Comparison of ENCODE assay signal across 8 mouse cellular contexts in the genomic region with DNA sequence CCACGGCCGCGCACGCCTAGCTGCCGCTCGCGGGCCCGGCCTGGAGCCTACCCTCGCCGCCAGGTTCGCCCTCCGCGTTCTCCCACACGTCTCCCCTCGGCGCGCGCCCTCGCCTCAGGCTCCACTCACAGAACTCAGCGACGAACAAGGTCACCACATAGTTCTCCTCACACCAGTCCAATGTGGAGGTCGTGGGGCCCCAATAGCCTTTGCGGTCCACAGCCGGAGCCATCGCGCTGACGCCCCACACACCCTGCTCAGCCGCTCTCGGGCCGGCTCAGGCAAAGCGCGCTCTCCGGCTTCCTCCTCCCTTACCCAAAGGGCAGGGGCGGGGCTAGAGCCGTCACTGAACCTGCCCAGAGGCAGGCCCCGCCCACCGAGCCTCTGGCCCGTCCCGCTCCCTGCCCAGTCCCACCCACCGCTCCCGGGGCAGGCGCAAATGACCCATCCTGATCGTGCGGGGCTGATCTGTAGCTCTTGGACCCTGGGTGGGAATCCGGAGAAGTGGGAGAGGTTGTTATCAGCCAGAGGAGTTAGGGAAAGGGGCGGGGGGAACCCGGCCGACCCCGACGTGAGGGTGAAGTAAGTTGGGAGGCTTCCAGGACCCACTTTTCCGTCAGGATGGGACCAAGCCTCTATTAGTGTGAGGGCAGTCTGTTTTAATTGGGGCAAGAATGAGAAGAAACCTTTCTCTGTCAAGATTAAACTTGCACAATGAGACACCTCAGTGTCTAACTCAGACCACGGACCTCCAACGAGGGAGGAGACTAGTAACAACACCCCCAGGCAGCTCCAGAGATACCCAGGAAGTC. TPM values are rescaled to one million over a fixed set of nuclear protein-coding genes. Genes with fewer than 3 reads are reported as not detected.
DNase-seq lines count a peak whose midpoint lies in the region; ATAC-seq and TF ChIP-seq lines count a peak whose summit lies in the region.

No protein-coding gene starts in this region.

- peak; percentile 43; the same call in 1 of the 2 replicates for TF ChIP-seq POLR2A in bone marrow macrophage, adult 2 months (IDR thresholded peaks at IDR 0.05; ENCODE audit: borderline replicate concordance, low read depth, low read length)
- peak; percentile 99 for TF ChIP-seq POLR2A in embryonic fibroblast, embryonic 13.5 days (IDR thresholded peaks at IDR 0.05; ENCODE audit: low read depth, low read length)
- peak; percentile 100 for TF ChIP-seq POLR2A in liver, adult 2 months (IDR thresholded peaks at IDR 0.05; ENCODE audit: extremely low read depth, insufficient read depth, low read length)
- TF ChIP-seq POLR2A in myocyte (IDR thresholded peaks at IDR 0.05; ENCODE audit: insufficient read length, low read depth), result peak; percentile 98

- no peaks in the 10 kb centered on the region; the same call in 1 of the 2 replicates for H3K27me3 ChIP-seq in heart, embryonic 11.5 days (ENCODE audit: control insufficient read depth, insufficient read depth, low read length)
- no peaks in the 10 kb centered on the region for H3K27me3 ChIP-seq in kidney, embryonic 16.5 days (ENCODE audit: insufficient read depth, low read length)
- H3K27me3 ChIP-seq in liver, adult 2 months (ENCODE audit: control insufficient read depth, insufficient read depth, low read length), result no peaks in the 10 kb centered on the region
- no peaks in the 10 kb centered on the region for H3K27me3 ChIP-seq in myocyte (ENCODE audit: control insufficient read depth, insufficient read depth, insufficient read length)
- no peaks in the 10 kb centered on the region for H3K27me3 ChIP-seq in splenic B cell, adult 2 months (ENCODE audit: control insufficient read depth, insufficient read depth, low read length, poor library complexity, severe bottlenecking)

- H3ac ChIP-seq in myocyte (ENCODE audit: control insufficient read depth, insufficient read length), result peak overlapping the region; percentile 54

- peaks cover 31% of the 10 kb centered on the region for H3K4me1 ChIP-seq in bone marrow macrophage, adult 2 months (ENCODE audit: control insufficient read depth, insufficient read depth, low read length)
- H3K4me1 ChIP-seq in embryonic fibroblast, embryonic 13.5 days (ENCODE audit: control insufficient read depth, insufficient read depth, low read length), result no peaks in the 10 kb centered on the region
- H3K4me1 ChIP-seq in heart, embryonic 11.5 days (ENCODE audit: control insufficient read depth, insufficient read depth, low read length), result peaks cover 7% of the 10 kb centered on the region
- H3K4me1 ChIP-seq in kidney, embryonic 16.5 days (ENCODE audit: insufficient read depth, low read length), result peaks cover 8% of the 10 kb centered on the region
- H3K4me1 ChIP-seq in liver, adult 2 months (ENCODE audit: control insufficient read depth, insufficient read depth, low read length), result peaks cover 12% of the 10 kb centered on the region

- H3K27ac ChIP-seq in bone marrow macrophage, adult 2 months (ENCODE audit: insufficient read depth, low read depth, low read length), result peak overlapping the region; percentile 24
- H3K27ac ChIP-seq in embryonic fibroblast, embryonic 13.5 days (ENCODE audit: insufficient read depth, low read length), result no peak overlapping the region
- H3K27ac ChIP-seq in heart, embryonic 11.5 days (ENCODE audit: low read depth, low read length), result peak overlapping the region; percentile 60; the same call in 1 of the 2 replicates
- H3K27ac ChIP-seq in kidney, embryonic 16.5 days (ENCODE audit: low read length), result peak overlapping the region; percentile 55; the same call in 1 of the 2 replicates
- peak overlapping the region; percentile 65 for H3K27ac ChIP-seq in liver, adult 2 months (replicated peaks; ENCODE audit: insufficient read depth, low read depth, low read length)

- ATAC-seq in heart, embryonic 11.5 days (replicated peaks; ENCODE audit: insufficient number of reproducible peaks, low FRiP score, low TSS enrichment), result peak; percentile 100
- ATAC-seq in kidney, embryonic 16.5 days (ENCODE audit: low FRiP score, low TSS enrichment), result peak; percentile 100

- WGBS in heart, embryonic 11.5 days (ENCODE audit: insufficient replicate concordance), result under 1% methylated on average over 53 of the region's 53 CpGs
- whole genome bisulfite sequencing in kidney, embryonic 16.5 days, result 0% methylated on average over 45 of the region's 53 CpGs
- under 1% methylated on average over 53 of the region's 53 CpGs for WGBS in liver, adult 2 months

- no peaks in the 10 kb centered on the region for H3K9me3 ChIP-seq in heart, embryonic 11.5 days (replicated peaks; ENCODE audit: control insufficient read depth, low read length)
- no peaks in the 10 kb centered on the region for H3K9me3 ChIP-seq in kidney, embryonic 16.5 days (ENCODE audit: low read length)

- peak overlapping the region; percentile 90 for H3K9ac ChIP-seq in heart, embryonic 11.5 days (ENCODE audit: low read depth, low read length)
- peak overlapping the region; percentile 72 for H3K9ac ChIP-seq in kidney, embryonic 16.5 days (replicated peaks; ENCODE audit: low read length)
- peak overlapping the region; percentile 96 for H3K9ac ChIP-seq in liver, adult 2 months (ENCODE audit: low read depth, low read length)

- peak overlapping the region; percentile 90 for H3K4me2 ChIP-seq in heart, embryonic 11.5 days
- H3K4me2 ChIP-seq in kidney, embryonic 16.5 days (replicated peaks; ENCODE audit: low read depth, low read length), result peak overlapping the region; percentile 85
- peak overlapping the region; percentile 83 for H3K4me2 ChIP-seq in myocyte (ENCODE audit: low read depth)

- no peaks in the 10 kb centered on the region for H3K36me3 ChIP-seq in heart, embryonic 11.5 days (ENCODE audit: control insufficient read depth, insufficient read depth, low read length)
- no peaks in the 10 kb centered on the region for H3K36me3 ChIP-seq in kidney, embryonic 16.5 days (ENCODE audit: insufficient read depth, low read length)
- H3K36me3 ChIP-seq in liver, adult 2 months (ENCODE audit: control insufficient read depth, insufficient read depth, low read length), result no peaks in the 10 kb centered on the region
- no peaks in the 10 kb centered on the region for H3K36me3 ChIP-seq in myocyte (ENCODE audit: control insufficient read depth, insufficient read depth)
- H3K36me3 ChIP-seq in splenic B cell, adult 2 months (ENCODE audit: control insufficient read depth, insufficient read depth, low read length, poor library complexity, severe bottlenecking), result no peaks in the 10 kb centered on the region

- TF ChIP-seq CTCF in bone marrow macrophage, adult 2 months (IDR thresholded peaks at IDR 0.05; ENCODE audit: low read depth, low read length), result no peak
- TF ChIP-seq CTCF in embryonic fibroblast, embryonic 13.5 days (IDR thresholded peaks at IDR 0.05; ENCODE audit: borderline replicate concordance, insufficient read depth, low read length), result no peak
- TF ChIP-seq CTCF in liver, adult 2 months (IDR thresholded peaks at IDR 0.05; ENCODE audit: low read depth, low read length), result peak; percentile 18; the same call in 1 of the 2 replicates

- DNase-seq in A20 (ENCODE audit: low read depth, low spot score), result peak; percentile 96
- DNase-seq in liver, adult 2 months (ENCODE audit: extremely low read depth, low read depth, low spot score), result peak; percentile 74
- peak; percentile 92 for DNase-seq in splenic B cell, adult 2 months (ENCODE audit: low read depth, low spot score)

- peak overlapping the region; percentile 91 for H3K4me3 ChIP-seq in bone marrow macrophage, adult 2 months (ENCODE audit: insufficient read depth, low read length)
- peak overlapping the region; percentile 84 for H3K4me3 ChIP-seq in embryonic fibroblast, embryonic 13.5 days (ENCODE audit: insufficient read depth, low read length)
- H3K4me3 ChIP-seq in heart, embryonic 11.5 days (ENCODE audit: low read depth, low read length), result peak overlapping the region; percentile 89
- peak overlapping the region; percentile 66 for H3K4me3 ChIP-seq in kidney, embryonic 16.5 days (ENCODE audit: low read length)
- H3K4me3 ChIP-seq in liver, adult 2 months (ENCODE audit: insufficient read depth, low read depth, low read length), result peak overlapping the region; percentile 96
- H3K4me3 ChIP-seq in myocyte, result peak overlapping the region; percentile 39

- no peaks in the 10 kb centered on the region for H3K79me2 ChIP-seq in liver, adult 2 months (ENCODE audit: control insufficient read depth, insufficient read depth, low read length)
- H3K79me2 ChIP-seq in myocyte (ENCODE audit: control insufficient read depth, insufficient read depth), result no peaks in the 10 kb centered on the region

TF ChIP-seq in myocyte, 11 proteins besides CTCF, POLR2A, EP300 and RAD21:
- TF ChIP-seq REST (IDR thresholded peaks at IDR 0.05; ENCODE audit: insufficient read depth, insufficient read length) (no peak), POLR2AphosphoS2 (IDR thresholded peaks at IDR 0.05; ENCODE audit: insufficient read length, low read depth) (peak; percentile 91)

RNA-seq across cellular contexts. Expression of a gene that starts 11.6 kb away (rescaled TPM):
- 69.6 and 73.6 TPM in 2 replicates for polyA plus RNA-seq in bone marrow macrophage, adult 2 months (2012; ENCODE audit: insufficient read depth, insufficient read length, missing spikeins)
- 26.2 and 40.3 TPM in 2 replicates for polyA plus RNA-seq in embryonic fibroblast, embryonic 13.5 days (2011; ENCODE audit: insufficient read length, low read depth, missing spikeins)
- 23.8 and 26.0 TPM in 2 replicates for polyA plus RNA-seq in heart, embryonic 11.5 days (2014; fragmentation: Nextera tagmentation; extraction: Ambion mirVana)
- 27.4 and 32.3 TPM in 2 replicates for polyA plus RNA-seq in kidney, embryonic 16.5 days (2015; fragmentation: Nextera tagmentation; extraction: Ambion mirVana)
- 16.8 and 19.7 TPM in 2 replicates for total RNA-seq in liver, adult 2 months (2014; rRNA removed)
- 7.4 and 12.2 TPM in 2 replicates for polyA plus RNA-seq in liver, adult 2 months (2012; rRNA removed)
- 9.1 TPM for polyA plus RNA-seq in myocyte (2012; fragmentation: generic; extraction: Trizol)

RNA-seq across cellular contexts. Expression of a gene that starts 51.7 kb away (rescaled TPM):
- polyA plus RNA-seq in bone marrow macrophage, adult 2 months (2012; ENCODE audit: insufficient read depth, insufficient read length, missing spikeins), result 39.7 and 41.3 TPM in 2 replicates
- polyA plus RNA-seq in embryonic fibroblast, embryonic 13.5 days (2011; ENCODE audit: insufficient read length, low read depth, missing spikeins), result 63.1 and 77.5 TPM in 2 replicates
- polyA plus RNA-seq in heart, embryonic 11.5 days (2014; fragmentation: Nextera tagmentation; extraction: Ambion mirVana), result 6.4 and 6.8 TPM in 2 replicates
- 7.3 and 9.9 TPM in 2 replicates for polyA plus RNA-seq in kidney, embryonic 16.5 days (2015; fragmentation: Nextera tagmentation; extraction: Ambion mirVana)
- total RNA-seq in liver, adult 2 months (2014; rRNA removed), result 10.1 and 15.4 TPM in 2 replicates
- 57.1 and 103 TPM in 2 replicates for polyA plus RNA-seq in liver, adult 2 months (2012; rRNA removed)
- 8.4 TPM for polyA plus RNA-seq in myocyte (2012; fragmentation: generic; extraction: Trizol)

Comparison
In these comparisons a context has a peak if more than half of its experiments do, and no peak if none do; other contexts are left out.
1. H3K4me3 ChIP-seq: peak in every context shown above with its lines; median percentile 96 in liver, adult 2 months; 91 in bone marrow macrophage, adult 2 months; 89 in heart, embryonic 11.5 days; 84 in embryonic fibroblast, embryonic 13.5 days; 66 in kidney, embryonic 16.5 days; 39 in myocyte.
2. POLR2A ChIP-seq: peak in every context shown above with its lines; median percentile 100 in liver, adult 2 months; 99 in embryonic fibroblast, embryonic 13.5 days; 98 in myocyte; 43 in bone marrow macrophage, adult 2 months.